Mouse (Mus musculus): ENCODE data around the gene F2r. TPM values are rescaled to one million over a fixed set of nuclear protein-coding genes. Genes with fewer than 3 reads are reported as not detected.

The F2r gene
- 1 to 10 TPM; 3.7 to 6.5 (median 5.1) TPM for total RNA-seq (2022)

- DNase-seq (ENCODE audit: low spot score in 2 of 2), result peak in 1 of 2 experiments; percentile 22
Measured at GRCm38 (mm10) chr13:95618309-95618712, at the start of gene F2r. TSS of gene F2r (minus strand) at chr13:95618487.

DNA sequence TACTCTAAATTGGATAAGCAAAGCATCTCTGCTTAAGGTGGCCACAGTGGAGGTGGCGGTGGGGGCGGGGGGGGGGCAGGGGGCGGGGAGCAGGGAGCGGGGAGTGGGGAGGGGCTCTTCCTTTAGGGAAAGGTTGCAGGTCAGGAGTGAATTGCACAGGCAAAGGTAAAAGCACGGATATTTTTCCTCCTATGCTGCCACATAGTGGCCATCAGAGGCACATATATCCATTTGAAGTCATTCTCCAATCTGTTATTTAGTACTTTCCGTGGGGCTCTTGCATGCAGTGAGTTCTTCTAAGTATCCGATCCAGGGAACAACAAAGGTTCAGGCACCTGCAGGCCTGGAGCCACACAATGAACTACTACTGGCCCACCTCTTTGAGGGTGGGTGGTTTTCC, 49.0 kb upstream of the F2r start:
- DNase-seq (ENCODE audit: low spot score in 2 of 2), result no peak

DNA sequence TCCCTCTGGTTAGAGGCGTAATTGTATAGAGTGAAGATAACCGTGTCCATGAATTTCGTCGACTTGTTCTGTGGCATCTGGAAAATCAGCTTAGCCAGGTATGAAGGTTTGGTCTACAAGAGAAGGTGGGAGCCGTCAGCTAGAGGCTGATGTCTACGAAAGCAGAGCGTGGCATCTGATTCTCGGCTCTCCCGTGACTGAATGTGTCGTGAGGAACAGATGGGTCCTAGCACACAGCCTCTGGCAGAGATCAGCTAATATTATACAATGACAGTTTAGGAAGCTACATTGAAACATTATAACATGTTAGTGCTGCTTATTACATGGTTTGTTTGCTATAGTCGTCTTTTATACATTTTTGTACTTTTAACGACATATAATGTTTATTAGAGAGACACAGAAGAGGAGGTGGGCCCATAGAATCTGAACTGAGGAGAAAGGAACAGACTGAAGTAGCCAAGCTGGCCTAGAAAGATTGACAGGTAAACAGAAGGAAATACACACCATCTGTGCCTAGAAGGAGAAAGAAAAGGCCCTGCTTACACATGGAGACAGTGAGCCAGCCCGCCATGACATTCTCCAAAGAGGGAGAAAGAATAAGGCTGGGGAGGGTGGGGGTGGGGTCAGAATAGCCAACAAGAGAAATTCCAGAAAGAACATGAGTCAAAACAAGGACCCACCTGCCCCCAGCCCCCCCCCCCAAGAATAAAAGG, 47.5 kb upstream of the F2r start:
- peak; percentile 13 to 21 for DNase-seq (ENCODE audit: low spot score in 2 of 2)

DNA sequence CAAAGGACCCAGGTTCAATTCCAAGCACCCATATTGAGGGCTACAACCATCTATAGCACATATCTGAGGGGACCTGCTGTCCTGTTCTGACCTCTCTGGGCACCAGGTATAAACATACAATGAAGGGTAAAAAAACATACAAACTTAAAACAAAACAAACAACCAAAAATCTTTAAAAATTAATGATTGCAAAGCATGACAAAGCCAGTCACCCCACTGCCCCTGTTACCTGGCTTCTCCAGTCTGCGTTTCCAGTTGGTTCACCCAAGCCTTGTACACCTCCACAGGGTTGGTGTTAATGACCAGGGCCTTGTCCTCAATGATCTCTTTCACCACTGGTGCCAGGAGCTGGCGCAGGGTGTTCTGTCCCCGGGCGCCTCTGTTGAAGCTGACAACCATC, 45.5 kb upstream of the F2r start:
- DNase-seq (ENCODE audit: low spot score in 2 of 2), result no peak

- no peak for DNase-seq (ENCODE audit: low spot score in 2 of 2)
Measured at GRCm38 (mm10) chr13:95659432-95659831, 41.1 kb upstream of the F2r start.

GRCm38 (mm10) chr13:95657171-95657570, 38.9 kb upstream of the F2r start:
- no peak for DNase-seq (ENCODE audit: low spot score in 2 of 2)

- DNase-seq (ENCODE audit: low spot score in 2 of 2), result no peak
Measured at GRCm38 (mm10) chr13:95655284-95655683, 37.0 kb upstream of the F2r start.

- no peak for DNase-seq (ENCODE audit: low spot score in 2 of 2)
Measured at GRCm38 (mm10) chr13:95653696-95654095, 35.4 kb upstream of the F2r start.

GRCm38 (mm10) chr13:95651870-95652668, 33.8 kb upstream of the F2r start:
- no peak for DNase-seq (ENCODE audit: low spot score in 2 of 2)

DNA sequence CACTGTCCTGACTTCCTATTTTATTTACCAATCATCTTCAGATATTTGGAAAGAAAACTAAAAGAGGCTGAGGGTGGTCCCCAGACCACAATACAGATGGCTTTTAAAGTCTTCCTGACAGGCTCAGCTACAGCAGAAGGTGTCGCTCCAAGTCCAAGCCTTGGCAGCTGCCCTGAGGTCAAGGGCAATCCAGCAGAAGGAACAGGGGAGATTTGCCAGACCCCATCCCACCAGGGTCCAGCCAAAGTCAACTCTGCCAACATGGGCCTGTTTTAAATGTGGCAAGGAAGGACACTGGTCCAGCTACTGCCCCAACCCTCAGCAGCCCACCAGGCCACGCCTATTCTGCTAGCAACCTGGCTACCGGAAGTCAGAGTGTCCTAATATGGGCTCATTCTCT, 31.7 kb upstream of the F2r start:
- DNase-seq (ENCODE audit: low spot score in 2 of 2), result no peak

DNA sequence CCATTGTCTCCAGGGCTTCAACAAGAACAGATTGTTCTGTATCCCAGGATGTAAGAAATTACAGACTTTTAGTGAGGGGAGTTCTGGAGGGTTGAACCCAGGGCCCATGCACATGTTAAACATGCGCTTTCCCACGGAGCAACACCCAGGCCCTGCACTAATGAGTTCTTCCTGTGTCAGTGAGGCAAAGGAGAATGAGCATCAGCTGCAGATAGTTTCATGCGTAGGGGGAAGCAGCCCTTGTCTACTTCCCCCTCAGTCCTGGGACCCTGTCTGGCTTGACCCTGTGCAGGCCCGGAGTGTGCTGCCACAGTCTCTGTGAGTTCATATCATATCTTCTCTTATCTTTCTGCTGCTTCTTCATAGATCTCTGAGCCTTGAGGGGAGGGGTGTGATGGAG, 29.0 kb upstream of the F2r start:
- no peak for DNase-seq (ENCODE audit: low spot score in 2 of 2)

GRCm38 (mm10) chr13:95646687-95647111, 28.4 kb upstream of the F2r start:
- DNase-seq (ENCODE audit: low spot score in 2 of 2), result no peak

DNA sequence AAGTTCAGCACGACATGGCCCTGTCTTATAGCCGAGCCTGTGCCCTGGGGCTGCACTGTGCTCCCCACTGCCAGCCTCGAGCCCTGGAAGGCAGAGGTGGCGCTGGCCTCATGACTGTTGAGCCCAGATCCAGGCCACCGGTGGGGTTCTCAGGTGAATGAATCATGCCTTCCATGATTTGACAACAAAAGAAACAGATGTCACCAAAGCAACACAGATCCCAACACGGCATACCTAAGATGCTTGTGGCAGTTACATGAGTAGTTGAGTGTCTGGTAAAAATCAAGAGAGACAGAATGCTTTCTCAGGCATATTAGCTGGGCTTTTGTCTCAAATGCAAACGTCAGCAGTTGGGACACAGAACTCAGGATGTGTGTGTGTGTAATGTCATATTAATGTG, 25.5 kb upstream of the F2r start:
- DNase-seq (ENCODE audit: low spot score in 2 of 2), result no peak

GRCm38 (mm10) chr13:95641061-95641986, 23.0 kb upstream of the F2r start:
- no peak for DNase-seq (ENCODE audit: low spot score in 2 of 2)

DNA sequence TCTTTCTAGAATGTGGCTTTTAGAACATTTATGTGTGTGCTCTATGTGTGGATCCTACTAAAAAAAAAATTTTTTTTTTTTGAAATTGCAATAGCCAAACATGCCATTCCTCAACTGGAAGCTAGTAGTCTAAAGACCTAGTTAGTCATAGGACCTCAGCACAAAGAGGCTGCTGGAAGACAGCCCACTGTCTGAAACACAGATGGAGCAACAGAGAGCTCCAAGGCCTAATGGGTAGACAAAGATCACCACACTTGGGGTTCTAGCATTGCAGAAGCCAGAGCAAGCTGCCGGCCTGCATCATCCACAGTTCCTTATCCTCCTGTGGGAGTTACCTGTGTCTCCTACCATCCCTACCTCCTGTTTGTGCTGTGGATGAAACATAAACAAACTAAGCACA, 22.1 kb upstream of the F2r start:
- no peak for DNase-seq (ENCODE audit: low spot score in 2 of 2)

GRCm38 (mm10) chr13:95639336-95640116, 21.2 kb upstream of the F2r start:
- DNase-seq (ENCODE audit: low spot score in 2 of 2), result no peak

- no peak for DNase-seq (ENCODE audit: low spot score in 2 of 2)
Measured at GRCm38 (mm10) chr13:95638894-95639293, 20.6 kb upstream of the F2r start.

DNA sequence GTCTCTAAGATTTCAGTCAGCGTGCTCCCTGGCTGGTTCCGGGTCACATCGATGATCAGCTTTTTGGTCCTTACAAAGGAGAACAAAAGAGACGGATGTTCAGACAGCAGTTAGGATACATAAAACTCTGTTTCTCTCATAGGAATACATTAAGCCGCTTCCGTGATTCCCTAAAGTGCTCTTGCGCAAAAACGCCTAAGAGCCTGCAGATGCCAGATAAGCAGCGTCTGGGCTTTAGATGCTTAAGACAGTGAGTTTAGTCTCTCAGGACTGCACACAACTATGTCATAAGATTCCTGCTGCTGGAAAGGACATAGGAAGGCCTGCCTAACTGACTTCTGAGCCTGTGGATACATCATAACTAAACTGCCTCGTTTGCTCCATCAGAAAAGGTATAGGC, 19.4 kb upstream of the F2r start:
- no peak for DNase-seq (ENCODE audit: low spot score in 2 of 2)

DNA sequence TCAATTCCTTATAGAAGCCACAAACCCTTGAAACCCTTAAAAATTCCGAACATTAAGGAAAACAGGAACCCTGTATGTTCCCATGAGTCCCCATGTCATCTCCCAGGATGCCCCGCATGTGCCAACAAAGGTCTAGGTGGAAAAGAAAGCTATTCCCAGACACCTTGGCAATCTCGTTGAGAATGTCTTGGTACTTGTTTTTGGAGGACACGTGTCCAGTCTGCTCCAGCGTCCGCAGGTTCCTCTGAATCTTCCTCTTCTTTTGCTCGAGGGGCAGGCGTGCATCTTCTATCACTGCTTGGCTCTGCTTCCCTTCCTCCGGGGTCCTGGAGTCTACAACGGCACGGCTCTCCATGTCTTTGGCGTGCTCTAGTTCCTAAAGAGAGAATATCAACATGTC, 17.0 kb upstream of the F2r start:
- DNase-seq (ENCODE audit: low spot score in 2 of 2), result no peak

DNA sequence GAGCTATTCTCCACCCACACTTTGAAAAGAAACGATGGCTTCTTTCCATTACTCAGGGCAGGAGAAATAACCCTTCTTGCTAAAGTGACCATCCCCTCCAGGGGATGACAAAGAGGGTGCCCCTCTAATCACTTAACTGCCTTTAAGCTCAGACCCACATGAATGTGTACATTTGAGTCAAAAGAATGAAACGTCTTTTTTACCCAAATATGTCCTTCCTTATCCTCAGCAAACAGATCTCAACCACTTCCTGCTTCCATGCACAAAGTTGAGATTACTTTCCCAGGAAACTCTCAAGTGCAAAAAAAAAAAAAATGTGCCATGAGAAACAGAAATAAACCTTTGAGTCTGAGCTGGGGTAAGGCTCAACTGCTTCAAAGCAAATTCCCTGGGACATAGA, 16.2 kb upstream of the F2r start:
- no peak for DNase-seq (ENCODE audit: low spot score in 2 of 2)

GRCm38 (mm10) chr13:95633384-95633783, 15.1 kb upstream of the F2r start:
- no peak for DNase-seq (ENCODE audit: low spot score in 2 of 2)

All from layer of hippocampus, adult 8-10 months (tissue).